ENCODE assay signal across 8 mouse cellular contexts in genomic region chr8:71693166-71694041, GRCm38 (mm10). TPM values are rescaled to one million over a fixed set of nuclear protein-coding genes. Genes with fewer than 3 reads are reported as not detected.
DNase-seq lines count a peak whose midpoint lies in the region; ATAC-seq lines count a peak whose summit lies in the region.

No protein-coding gene starts in this region.

- no peak overlapping the region for H3K27ac ChIP-seq in forebrain, embryonic 13.5 days
- no peak overlapping the region for H3K27ac ChIP-seq in liver, embryonic 16.5 days (ENCODE audit: low read length)

- H3K36me3 ChIP-seq in forebrain, embryonic 13.5 days (ENCODE audit: poor library complexity, severe bottlenecking): no peaks in the 10 kb centered on the region
- H3K36me3 ChIP-seq in liver, embryonic 16.5 days (ENCODE audit: control insufficient read depth, insufficient read depth): no peaks in the 10 kb centered on the region

- peak overlapping the region; percentile 27 for H3K4me2 ChIP-seq in forebrain, embryonic 13.5 days
- no peak overlapping the region for H3K4me2 ChIP-seq in liver, embryonic 16.5 days (ENCODE audit: low read depth, low read length)

- H3K4me1 ChIP-seq in forebrain, embryonic 13.5 days: peaks cover 12% of the 10 kb centered on the region
- no peaks in the 10 kb centered on the region for H3K4me1 ChIP-seq in liver, embryonic 16.5 days (ENCODE audit: control insufficient read depth, low read depth, low read length)

- H3K27me3 ChIP-seq in forebrain, embryonic 13.5 days: peaks cover 91% of the 10 kb centered on the region
- peaks cover 75% of the 10 kb centered on the region for H3K27me3 ChIP-seq in liver, embryonic 16.5 days (ENCODE audit: control insufficient read depth, insufficient read depth, low read depth, low read length)

- DNase-seq in embryo, embryonic 10.5 days (ENCODE audit: low spot score): peak; percentile 36
- no peak for DNase-seq in embryo, embryonic 9.5 days (ENCODE audit: extremely low spot score)
- peak; percentile 23 to 26 for DNase-seq in B cell, adult 2 months
- no peak for DNase-seq in adrenal gland, postnatal 4 days (ENCODE audit: low spot score in 2 of 2)
- DNase-seq in left cerebral cortex, postnatal 10 days (ENCODE audit: extremely low spot score in 1 of 2, low spot score in 2 of 2): no peak
- DNase-seq in ovary, postnatal 36 days (ENCODE audit: low spot score): no peak

- no peak overlapping the region for H3K9ac ChIP-seq in forebrain, embryonic 13.5 days
- H3K9ac ChIP-seq in liver, embryonic 16.5 days (ENCODE audit: low read depth, low read length): no peak overlapping the region

- ATAC-seq in forebrain, embryonic 13.5 days: peak; percentile 59; the same call in 1 of the 2 replicates
- ATAC-seq in liver, embryonic 16.5 days (ENCODE audit: low read depth): peak; percentile 13; the same call in 1 of the 2 replicates

- 0 out of 2 replicates have a peak overlapping the region, but pooled peaks have one; percentile 11 for H3K4me3 ChIP-seq in forebrain, embryonic 13.5 days
- H3K4me3 ChIP-seq in liver, embryonic 16.5 days (ENCODE audit: low read depth, low read length): no peak overlapping the region

- intact Hi-C loops in left cerebral cortex, postnatal 10 days (cut with DNase I): no loop called here

- H3K9me3 ChIP-seq in forebrain, embryonic 13.5 days (replicated peaks): no peaks in the 10 kb centered on the region
- H3K9me3 ChIP-seq in liver, embryonic 16.5 days (replicated peaks; ENCODE audit: control insufficient read depth, low read length): no peaks in the 10 kb centered on the region

- 9% methylated on average over 68 of the region's 68 CpGs for WGBS in forebrain, embryonic 13.5 days
- 7% methylated on average over 67 of the region's 68 CpGs for whole genome bisulfite sequencing in liver, embryonic 16.5 days (ENCODE audit: insufficient replicate concordance)

RNA-seq across cellular contexts. Expression of gene Insl3, which starts 4.4 kb away (rescaled TPM):
- polyA plus RNA-seq in forebrain, embryonic 13.5 days (2015; fragmentation: Nextera tagmentation; extraction: Ambion mirVana): 0.47 TPM in 1 of 2 replicates, not detected in the other
- 1.6 and 2.2 TPM in 2 replicates for polyA plus RNA-seq in liver, embryonic 16.5 days (2015; fragmentation: Nextera tagmentation; extraction: Ambion mirVana)
- 1 to 10 TPM; 6.8 to 8.5 TPM for total RNA-seq in adrenal gland, postnatal 4 days (2021)
- 1 to 10 TPM; 1.2 to 2.0 TPM for total RNA-seq in left cerebral cortex, postnatal 10 days (2021)

RNA-seq across cellular contexts. Expression of gene B3gnt3, which starts 8.2 kb away (rescaled TPM):
- 0.33 and 0.44 TPM in 2 replicates for polyA plus RNA-seq in forebrain, embryonic 13.5 days (2015; fragmentation: Nextera tagmentation; extraction: Ambion mirVana)
- polyA plus RNA-seq in liver, embryonic 16.5 days (2015; fragmentation: Nextera tagmentation; extraction: Ambion mirVana): 4.9 and 5.5 TPM in 2 replicates
- 1 to 10 TPM; 4.4 to 5.0 TPM for total RNA-seq in adrenal gland, postnatal 4 days (2021)
- total RNA-seq in left cerebral cortex, postnatal 10 days (2021): under 1 TPM; 0.26 to 0.41 TPM

RNA-seq across cellular contexts. Expression of gene Jak3, which starts 17.3 kb away (rescaled TPM):
- polyA plus RNA-seq in forebrain, embryonic 13.5 days (2015; fragmentation: Nextera tagmentation; extraction: Ambion mirVana): 1.6 and 1.7 TPM in 2 replicates
- 5.7 and 6.3 TPM in 2 replicates for polyA plus RNA-seq in liver, embryonic 16.5 days (2015; fragmentation: Nextera tagmentation; extraction: Ambion mirVana)
- 10 to 100 TPM; 17.7 to 19.3 TPM for total RNA-seq in adrenal gland, postnatal 4 days (2021)
- total RNA-seq in left cerebral cortex, postnatal 10 days (2021): 1 to 10 TPM; 6.1 to 6.6 TPM

RNA-seq across cellular contexts. Expression of gene Unc13a, which starts 21.8 kb away (rescaled TPM):
- 13.0 and 15.8 TPM in 2 replicates for polyA plus RNA-seq in forebrain, embryonic 13.5 days (2015; fragmentation: Nextera tagmentation; extraction: Ambion mirVana)
- 0.15 and 0.20 TPM in 2 replicates for polyA plus RNA-seq in liver, embryonic 16.5 days (2015; fragmentation: Nextera tagmentation; extraction: Ambion mirVana)
- total RNA-seq in adrenal gland, postnatal 4 days (2021): 10 to 100 TPM; 11.7 to 12.9 TPM
- 100 to 1,000 TPM; 279 to 290 TPM for total RNA-seq in left cerebral cortex, postnatal 10 days (2021)

RNA-seq across cellular contexts. Expression of gene Fcho1, which starts 32.1 kb away (rescaled TPM):
- 39.6 and 47.2 TPM in 2 replicates for polyA plus RNA-seq in forebrain, embryonic 13.5 days (2015; fragmentation: Nextera tagmentation; extraction: Ambion mirVana)
- polyA plus RNA-seq in liver, embryonic 16.5 days (2015; fragmentation: Nextera tagmentation; extraction: Ambion mirVana): 21.1 and 24.5 TPM in 2 replicates
- total RNA-seq in adrenal gland, postnatal 4 days (2021): 1 to 10 TPM; 8.4 to 9.8 TPM
- 100 to 1,000 TPM; 139 to 143 TPM for total RNA-seq in left cerebral cortex, postnatal 10 days (2021)

Comparison
In these comparisons a context has a peak if more than half of its experiments do, and no peak if none do; other contexts are left out.
1. DNase-seq: peak in embryo, embryonic 10.5 days (single experiment) and B cell, adult 2 months (2 of 2); none in embryo, embryonic 9.5 days (single experiment), adrenal gland, postnatal 4 days (0 of 2), left cerebral cortex, postnatal 10 days (0 of 2) and ovary, postnatal 36 days (single experiment).